Mouse (Mus musculus): ENCODE measurements around the gene Scaper.

Gene Scaper

GRCm38 (mm10) chr9:55911481-55911880, 26.4 kb downstream of the Scaper start:
- no peak overlapping the region for H3K4me3 ChIP-seq (replicated peaks; ENCODE audit: low read length)
- H3K36me3 ChIP-seq (ENCODE audit: insufficient read depth, low read length) = peaks cover 7% of the 10 kb centered on the region; the same call in 1 of the 2 replicates
- TF ChIP-seq CTCF (conservative IDR thresholded peaks at IDR 0.05; ENCODE audit: low read length) (no peak), POU5F1 (IDR thresholded peaks at IDR 0.05; ENCODE audit: borderline replicate concordance, low read length) (no peak), NANOG (IDR thresholded peaks at IDR 0.05; ENCODE audit: borderline replicate concordance, low read length) (no peak)
- H3K27me3 ChIP-seq (ENCODE audit: insufficient read depth, low read length) = no peaks in the 10 kb centered on the region
- no peaks in the 10 kb centered on the region for H3K9me3 ChIP-seq (ENCODE audit: low read length)
- H3K4me1 ChIP-seq (replicated peaks; ENCODE audit: low read depth, low read length) = peaks cover 4% of the 10 kb centered on the region; the same call in 1 of the 2 replicates

GRCm38 (mm10) chr9:55902964-55903363, 35.0 kb downstream of the Scaper start:
- Histone ChIP-seq H3K4me3 (replicated peaks; ENCODE audit: low read length) (no peak overlapping the region), H3K4me1 (replicated peaks; ENCODE audit: low read depth, low read length) (peaks cover 30% of the 10 kb centered on the region), H3K36me3 (ENCODE audit: insufficient read depth, low read length) (no peaks in the 10 kb centered on the region), H3K9me3 (ENCODE audit: low read length) (no peaks in the 10 kb centered on the region), H3K27me3 (ENCODE audit: insufficient read depth, low read length) (no peaks in the 10 kb centered on the region)
- no peak for TF ChIP-seq NANOG (IDR thresholded peaks at IDR 0.05; ENCODE audit: borderline replicate concordance, low read length)
- no peak for TF ChIP-seq CTCF (conservative IDR thresholded peaks at IDR 0.05; ENCODE audit: low read length)
- TF ChIP-seq POU5F1 (IDR thresholded peaks at IDR 0.05; ENCODE audit: borderline replicate concordance, low read length) = no peak

- Histone ChIP-seq H3K4me1 (replicated peaks; ENCODE audit: low read depth, low read length) (peaks cover 30% of the 10 kb centered on the region), H3K9me3 (ENCODE audit: low read length) (no peaks in the 10 kb centered on the region), H3K27me3 (ENCODE audit: insufficient read depth, low read length) (no peaks in the 10 kb centered on the region), H3K4me3 (replicated peaks; ENCODE audit: low read length) (no peak overlapping the region), H3K36me3 (ENCODE audit: insufficient read depth, low read length) (no peaks in the 10 kb centered on the region)
- TF ChIP-seq POU5F1 (IDR thresholded peaks at IDR 0.05; ENCODE audit: borderline replicate concordance, low read length) (no peak), NANOG (IDR thresholded peaks at IDR 0.05; ENCODE audit: borderline replicate concordance, low read length) (no peak), CTCF (conservative IDR thresholded peaks at IDR 0.05; ENCODE audit: low read length) (no peak)
Observed at GRCm38 (mm10) chr9:55901588-55901987, 36.3 kb downstream of the Scaper start.

- H3K9me3 ChIP-seq (ENCODE audit: low read length) = no peaks in the 10 kb centered on the region
- no peaks in the 10 kb centered on the region for H3K36me3 ChIP-seq (ENCODE audit: insufficient read depth, low read length)
- H3K4me1 ChIP-seq (replicated peaks; ENCODE audit: low read depth, low read length) = peaks cover 30% of the 10 kb centered on the region
- TF ChIP-seq CTCF (conservative IDR thresholded peaks at IDR 0.05; ENCODE audit: low read length) (no peak), NANOG (IDR thresholded peaks at IDR 0.05; ENCODE audit: borderline replicate concordance, low read length) (no peak), POU5F1 (IDR thresholded peaks at IDR 0.05; ENCODE audit: borderline replicate concordance, low read length) (no peak)
- 0 out of 2 replicates have a peak overlapping the region, but pooled peaks have one; percentile 7 for H3K4me3 ChIP-seq (replicated peaks; ENCODE audit: low read length)
- no peaks in the 10 kb centered on the region for H3K27me3 ChIP-seq (ENCODE audit: insufficient read depth, low read length)
Observed at GRCm38 (mm10) chr9:55900531-55900930, 37.4 kb downstream of the Scaper start.

GRCm38 (mm10) chr9:55878066-55878465, 59.9 kb downstream of the Scaper start:
- Histone ChIP-seq H3K4me1 (replicated peaks; ENCODE audit: low read depth, low read length) (no peaks in the 10 kb centered on the region), H3K36me3 (ENCODE audit: insufficient read depth, low read length) (no peaks in the 10 kb centered on the region), H3K27me3 (ENCODE audit: insufficient read depth, low read length) (no peaks in the 10 kb centered on the region), H3K4me3 (replicated peaks; ENCODE audit: low read length) (no peak overlapping the region), H3K9me3 (ENCODE audit: low read length) (no peaks in the 10 kb centered on the region)
- TF ChIP-seq CTCF (conservative IDR thresholded peaks at IDR 0.05; ENCODE audit: low read length) (no peak), POU5F1 (IDR thresholded peaks at IDR 0.05; ENCODE audit: borderline replicate concordance, low read length) (no peak), NANOG (IDR thresholded peaks at IDR 0.05; ENCODE audit: borderline replicate concordance, low read length) (no peak)

- no peak for TF ChIP-seq CTCF (conservative IDR thresholded peaks at IDR 0.05; ENCODE audit: low read length)
- TF ChIP-seq NANOG (IDR thresholded peaks at IDR 0.05; ENCODE audit: borderline replicate concordance, low read length) = no peak
- TF ChIP-seq POU5F1 (IDR thresholded peaks at IDR 0.05; ENCODE audit: borderline replicate concordance, low read length) = no peak
- Histone ChIP-seq H3K4me1 (replicated peaks; ENCODE audit: low read depth, low read length) (peaks cover 7% of the 10 kb centered on the region; the same call in 1 of the 2 replicates), H3K36me3 (ENCODE audit: insufficient read depth, low read length) (no peaks in the 10 kb centered on the region), H3K4me3 (replicated peaks; ENCODE audit: low read length) (no peak overlapping the region), H3K9me3 (ENCODE audit: low read length) (peaks cover 38% of the 10 kb centered on the region), H3K27me3 (ENCODE audit: insufficient read depth, low read length) (no peaks in the 10 kb centered on the region)
Observed at GRCm38 (mm10) chr9:55789442-55789841, 148.5 kb downstream of the Scaper start.

GRCm38 (mm10) chr9:55712016-55712415, 225.9 kb downstream of the Scaper start:
- Histone ChIP-seq H3K4me3 (replicated peaks; ENCODE audit: low read length) (no peak overlapping the region), H3K4me1 (replicated peaks; ENCODE audit: low read depth, low read length) (no peaks in the 10 kb centered on the region), H3K36me3 (ENCODE audit: insufficient read depth, low read length) (no peaks in the 10 kb centered on the region), H3K27me3 (ENCODE audit: insufficient read depth, low read length) (no peaks in the 10 kb centered on the region), H3K9me3 (ENCODE audit: low read length) (no peaks in the 10 kb centered on the region)
- TF ChIP-seq CTCF (conservative IDR thresholded peaks at IDR 0.05; ENCODE audit: low read length) = no peak
- TF ChIP-seq POU5F1 (IDR thresholded peaks at IDR 0.05; ENCODE audit: borderline replicate concordance, low read length) = no peak
- TF ChIP-seq NANOG (IDR thresholded peaks at IDR 0.05; ENCODE audit: borderline replicate concordance, low read length) = no peak

- Histone ChIP-seq H3K4me1 (replicated peaks; ENCODE audit: low read depth, low read length) (no peaks in the 10 kb centered on the region), H3K9me3 (ENCODE audit: low read length) (no peaks in the 10 kb centered on the region), H3K36me3 (ENCODE audit: insufficient read depth, low read length) (no peaks in the 10 kb centered on the region), H3K4me3 (replicated peaks; ENCODE audit: low read length) (no peak overlapping the region), H3K27me3 (ENCODE audit: insufficient read depth, low read length) (no peaks in the 10 kb centered on the region)
- no peak for TF ChIP-seq NANOG (IDR thresholded peaks at IDR 0.05; ENCODE audit: borderline replicate concordance, low read length)
- no peak for TF ChIP-seq POU5F1 (IDR thresholded peaks at IDR 0.05; ENCODE audit: borderline replicate concordance, low read length)
- no peak for TF ChIP-seq CTCF (conservative IDR thresholded peaks at IDR 0.05; ENCODE audit: low read length)
Observed at GRCm38 (mm10) chr9:55710553-55710952, 227.4 kb downstream of the Scaper start.

- TF ChIP-seq NANOG (IDR thresholded peaks at IDR 0.05; ENCODE audit: borderline replicate concordance, low read length) (no peak), POU5F1 (IDR thresholded peaks at IDR 0.05; ENCODE audit: borderline replicate concordance, low read length) (no peak), CTCF (conservative IDR thresholded peaks at IDR 0.05; ENCODE audit: low read length) (no peak)
- Histone ChIP-seq H3K27me3 (ENCODE audit: insufficient read depth, low read length) (no peaks in the 10 kb centered on the region), H3K4me3 (replicated peaks; ENCODE audit: low read length) (no peak overlapping the region), H3K9me3 (ENCODE audit: low read length) (no peaks in the 10 kb centered on the region), H3K4me1 (replicated peaks; ENCODE audit: low read depth, low read length) (no peaks in the 10 kb centered on the region), H3K36me3 (ENCODE audit: insufficient read depth, low read length) (no peaks in the 10 kb centered on the region)
Observed at GRCm38 (mm10) chr9:55706603-55707002, 231.3 kb downstream of the Scaper start.

Data from E14TG2a.4 (cell line).